Mouse (Mus musculus) ES-E14 (cell line): ENCODE data around the gene Pik3c2g.

ENCODE experiments used
- HCFC1 ChIP-seq: IDR thresholded peaks from 2 replicates; pipeline ENCODE4 v1.6.1; 2012; ENCODE audit warnings: low read length, inconsistent platforms, borderline replicate concordance; ENCODE audit not compliant: insufficient read depth
- ZNF384 ChIP-seq: IDR thresholded peaks from 2 replicates; pipeline ENCODE4 v1.6.1; 2012; ENCODE audit warnings: low read depth, low read length, inconsistent platforms

GRCm38 (mm10) chr6:139882076-139882475 is 295.1 kb downstream of the Pik3c2g start:
- TF ChIP-seq ZNF384 (no peak), HCFC1 (no peak)
